Mouse (Mus musculus): ENCODE results near the gene Ccdc171. TPM values are rescaled to one million over a fixed set of nuclear protein-coding genes. Genes with fewer than 3 reads are reported as not detected.

Gene Ccdc171
- polyA plus RNA-seq, 1 experiment from 2014 or later, result 5.9 TPM

- Histone ChIP-seq H3K4me1 (ENCODE audit: control insufficient read depth, insufficient read depth, low read length) (0 out of 2 replicates have a peak, but pooled peaks cover 2% of the 10 kb centered on the region), H3K9ac (ENCODE audit: low read length) (peak overlapping the region; percentile 37; the same call in 1 of the 2 replicates), H3K27ac (replicated peaks; ENCODE audit: low read depth, low read length) (no peak overlapping the region), H3K4me2 (ENCODE audit: low read depth, severe bottlenecking) (peak overlapping the region; percentile 45), H3K27me3 (ENCODE audit: control insufficient read depth, insufficient read depth, low read length) (no peaks in the 10 kb centered on the region), H3K4me3 (ENCODE audit: low read depth, low read length) (0 out of 2 replicates have a peak overlapping the region, but pooled peaks have one; percentile 6), H3K36me3 (ENCODE audit: control insufficient read depth, insufficient read depth, low read length) (no peaks in the 10 kb centered on the region), H3K9me3 (ENCODE audit: control insufficient read depth, low read length) (no peaks in the 10 kb centered on the region)
- DNase-seq (ENCODE audit: low spot score) (peak; percentile 50), ATAC-seq (ENCODE audit: insufficient number of reproducible peaks, low FRiP score, low TSS enrichment, low read depth) (peak; percentile 82)
- WGBS, result 11% methylated on average over 22 of the region's 22 CpGs
Observed at GRCm38 (mm10) chr4:83500154-83501036, 24.9 kb upstream of the Ccdc171 start.

- 43% methylated on average over 7 of the region's 7 CpGs for WGBS
- Histone ChIP-seq H3K9ac (ENCODE audit: low read length) (no peak overlapping the region), H3K27me3 (ENCODE audit: control insufficient read depth, insufficient read depth, low read length) (no peaks in the 10 kb centered on the region), H3K9me3 (ENCODE audit: control insufficient read depth, low read length) (no peaks in the 10 kb centered on the region), H3K4me3 (ENCODE audit: low read depth, low read length) (no peak overlapping the region), H3K4me1 (ENCODE audit: control insufficient read depth, insufficient read depth, low read length) (0 out of 2 replicates have a peak, but pooled peaks cover 2% of the 10 kb centered on the region), H3K36me3 (ENCODE audit: control insufficient read depth, insufficient read depth, low read length) (no peaks in the 10 kb centered on the region), H3K4me2 (ENCODE audit: low read depth, severe bottlenecking) (peak overlapping the region; percentile 45; the same call in 1 of the 2 replicates), H3K27ac (replicated peaks; ENCODE audit: low read depth, low read length) (no peak overlapping the region)
- ATAC-seq (ENCODE audit: insufficient number of reproducible peaks, low FRiP score, low TSS enrichment, low read depth), result peak; percentile 39; the same call in 1 of the 2 replicates
- DNase-seq (ENCODE audit: low spot score), result no peak
Observed at GRCm38 (mm10) chr4:83501037-83501430, 24.3 kb upstream of the Ccdc171 start.

- no peaks in the 10 kb centered on the region for H3K9me3 ChIP-seq (ENCODE audit: control insufficient read depth, low read length)
- no peak overlapping the region for H3K4me3 ChIP-seq (ENCODE audit: low read depth, low read length)
Observed at GRCm38 (mm10) chr4:83509600-83509999, 15.7 kb upstream of the Ccdc171 start.

GRCm38 (mm10) chr4:83511083-83511482, 14.3 kb upstream of the Ccdc171 start:
- WGBS, result 63% methylated on average over 8 of the region's 8 CpGs
- Histone ChIP-seq H3K9ac (ENCODE audit: low read length) (no peak overlapping the region), H3K27me3 (ENCODE audit: control insufficient read depth, insufficient read depth, low read length) (no peaks in the 10 kb centered on the region), H3K4me2 (ENCODE audit: low read depth, severe bottlenecking) (no peak overlapping the region), H3K36me3 (ENCODE audit: control insufficient read depth, insufficient read depth, low read length) (no peaks in the 10 kb centered on the region), H3K4me1 (ENCODE audit: control insufficient read depth, insufficient read depth, low read length) (no peaks in the 10 kb centered on the region), H3K4me3 (ENCODE audit: low read depth, low read length) (no peak overlapping the region), H3K9me3 (ENCODE audit: control insufficient read depth, low read length) (no peaks in the 10 kb centered on the region), H3K27ac (replicated peaks; ENCODE audit: low read depth, low read length) (no peak overlapping the region)
- no peak for ATAC-seq (ENCODE audit: insufficient number of reproducible peaks, low FRiP score, low TSS enrichment, low read depth)
- no peak for DNase-seq (ENCODE audit: low spot score)

More at GRCm38 (mm10) chr4:83509600-83509999, 15.7 kb upstream of the Ccdc171 start:
- DNase-seq (ENCODE audit: low spot score) (no peak), ATAC-seq (ENCODE audit: insufficient number of reproducible peaks, low FRiP score, low TSS enrichment, low read depth) (no peak)
- H3K27ac ChIP-seq (replicated peaks; ENCODE audit: low read depth, low read length), result no peak overlapping the region
- H3K4me2 ChIP-seq (ENCODE audit: low read depth, severe bottlenecking), result no peak overlapping the region
- 52% methylated on average over 2 of the region's 2 CpGs for WGBS
- no peaks in the 10 kb centered on the region for H3K27me3 ChIP-seq (ENCODE audit: control insufficient read depth, insufficient read depth, low read length)
- H3K9ac ChIP-seq (ENCODE audit: low read length), result no peak overlapping the region
- H3K4me1 ChIP-seq (ENCODE audit: control insufficient read depth, insufficient read depth, low read length), result no peaks in the 10 kb centered on the region
- no peaks in the 10 kb centered on the region for H3K36me3 ChIP-seq (ENCODE audit: control insufficient read depth, insufficient read depth, low read length)

- H3K9me3 ChIP-seq (ENCODE audit: control insufficient read depth, low read length), result no peaks in the 10 kb centered on the region
- 86% methylated on average over 3 of the region's 3 CpGs for WGBS
- H3K4me3 ChIP-seq (ENCODE audit: low read depth, low read length), result no peak overlapping the region
- no peak for ATAC-seq (ENCODE audit: insufficient number of reproducible peaks, low FRiP score, low TSS enrichment, low read depth)
- H3K9ac ChIP-seq (ENCODE audit: low read length), result no peak overlapping the region
- H3K4me1 ChIP-seq (ENCODE audit: control insufficient read depth, insufficient read depth, low read length), result no peaks in the 10 kb centered on the region
- H3K27ac ChIP-seq (replicated peaks; ENCODE audit: low read depth, low read length), result no peak overlapping the region
- no peak overlapping the region for H3K4me2 ChIP-seq (ENCODE audit: low read depth, severe bottlenecking)
- DNase-seq (ENCODE audit: low spot score), result no peak
- no peaks in the 10 kb centered on the region for H3K36me3 ChIP-seq (ENCODE audit: control insufficient read depth, insufficient read depth, low read length)
- H3K27me3 ChIP-seq (ENCODE audit: control insufficient read depth, insufficient read depth, low read length), result no peaks in the 10 kb centered on the region
Observed at GRCm38 (mm10) chr4:83512217-83512616, 13.1 kb upstream of the Ccdc171 start.

GRCm38 (mm10) chr4:83512644-83513043, 12.7 kb upstream of the Ccdc171 start:
- Histone ChIP-seq H3K4me2 (ENCODE audit: low read depth, severe bottlenecking) (no peak overlapping the region), H3K36me3 (ENCODE audit: control insufficient read depth, insufficient read depth, low read length) (no peaks in the 10 kb centered on the region), H3K9ac (ENCODE audit: low read length) (no peak overlapping the region), H3K4me1 (ENCODE audit: control insufficient read depth, insufficient read depth, low read length) (no peaks in the 10 kb centered on the region), H3K27me3 (ENCODE audit: control insufficient read depth, insufficient read depth, low read length) (no peaks in the 10 kb centered on the region), H3K4me3 (ENCODE audit: low read depth, low read length) (no peak overlapping the region), H3K27ac (replicated peaks; ENCODE audit: low read depth, low read length) (no peak overlapping the region), H3K9me3 (ENCODE audit: control insufficient read depth, low read length) (no peaks in the 10 kb centered on the region)
- DNase-seq (ENCODE audit: low spot score) (no peak), ATAC-seq (ENCODE audit: insufficient number of reproducible peaks, low FRiP score, low TSS enrichment, low read depth) (no peak)
- WGBS, result 66% methylated on average over 2 of the region's 2 CpGs

- ATAC-seq (ENCODE audit: insufficient number of reproducible peaks, low FRiP score, low TSS enrichment, low read depth) (no peak), DNase-seq (ENCODE audit: low spot score) (no peak)
- Histone ChIP-seq H3K27me3 (ENCODE audit: control insufficient read depth, insufficient read depth, low read length) (no peaks in the 10 kb centered on the region), H3K4me1 (ENCODE audit: control insufficient read depth, insufficient read depth, low read length) (no peaks in the 10 kb centered on the region), H3K4me2 (ENCODE audit: low read depth, severe bottlenecking) (no peak overlapping the region), H3K9me3 (ENCODE audit: control insufficient read depth, low read length) (no peaks in the 10 kb centered on the region), H3K9ac (ENCODE audit: low read length) (no peak overlapping the region), H3K4me3 (ENCODE audit: low read depth, low read length) (no peak overlapping the region), H3K27ac (replicated peaks; ENCODE audit: low read depth, low read length) (no peak overlapping the region), H3K36me3 (ENCODE audit: control insufficient read depth, insufficient read depth, low read length) (no peaks in the 10 kb centered on the region)
- WGBS, result 74% methylated on average over 1 of the region's 1 CpGs
Observed at GRCm38 (mm10) chr4:83514183-83514582, 11.2 kb upstream of the Ccdc171 start.

GRCm38 (mm10) chr4:83514976-83515669, 10.2 kb upstream of the Ccdc171 start:
- DNase-seq (ENCODE audit: low spot score) (no peak), ATAC-seq (ENCODE audit: insufficient number of reproducible peaks, low FRiP score, low TSS enrichment, low read depth) (no peak)
- Histone ChIP-seq H3K4me2 (ENCODE audit: low read depth, severe bottlenecking) (no peak overlapping the region), H3K4me3 (ENCODE audit: low read depth, low read length) (no peak overlapping the region), H3K4me1 (ENCODE audit: control insufficient read depth, insufficient read depth, low read length) (no peaks in the 10 kb centered on the region), H3K27ac (replicated peaks; ENCODE audit: low read depth, low read length) (no peak overlapping the region), H3K9me3 (ENCODE audit: control insufficient read depth, low read length) (no peaks in the 10 kb centered on the region), H3K27me3 (ENCODE audit: control insufficient read depth, insufficient read depth, low read length) (no peaks in the 10 kb centered on the region), H3K9ac (ENCODE audit: low read length) (no peak overlapping the region), H3K36me3 (ENCODE audit: control insufficient read depth, insufficient read depth, low read length) (no peaks in the 10 kb centered on the region)
- 88% methylated on average over 10 of the region's 10 CpGs for WGBS
